Mouse (Mus musculus): ENCODE data around the gene Gpha2.

Gpha2 gene

GRCm38 (mm10) chr19:6226135-6226534 lies at the start of gene Gpha2:
Gene Gpha2 (plus strand): TSS chr19:6226380.
- DNase-seq = peak; percentile 7

GRCm38 (mm10) chr19:6178775-6179174 lies 47.4 kb upstream of the Gpha2 start:
- DNase-seq = no peak

GRCm38 (mm10) chr19:6181629-6182028 lies 44.6 kb upstream of the Gpha2 start:
- DNase-seq = no peak

GRCm38 (mm10) chr19:6182534-6182933 lies 43.6 kb upstream of the Gpha2 start:
- peak; percentile 81 for DNase-seq

GRCm38 (mm10) chr19:6184131-6184530 lies 42.0 kb upstream of the Gpha2 start, which contains the start of gene Majin:
Gene Majin (plus strand): TSS chr19:6184388.
- no peak for DNase-seq

- DNase-seq = no peak
These were observed 21.9 kb upstream of the Gpha2 start for GRCm38 (mm10) chr19:6204265-6204664.

GRCm38 (mm10) chr19:6206716-6207115 lies 19.5 kb upstream of the Gpha2 start:
- no peak for DNase-seq

- no peak for DNase-seq
These were observed 10.0 kb upstream of the Gpha2 start for GRCm38 (mm10) chr19:6216046-6216705.

GRCm38 (mm10) chr19:6218606-6219005 lies 7.6 kb upstream of the Gpha2 start:
- DNase-seq = no peak

GRCm38 (mm10) chr19:6226763-6227162 lies 583 bp downstream of the Gpha2 start:
- peak; percentile 25 for DNase-seq

- DNase-seq = peak; percentile 30
These were observed 1.7 kb downstream of the Gpha2 start for GRCm38 (mm10) chr19:6227864-6228263.

- peak; percentile 59 for DNase-seq
These were observed 4.2 kb downstream of the Gpha2 start for GRCm38 (mm10) chr19:6230411-6230810.

GRCm38 (mm10) chr19:6231036-6231435 lies 4.9 kb downstream of the Gpha2 start:
- DNase-seq = peak; percentile 34

- DNase-seq = peak; percentile 43
These were observed 7.5 kb downstream of the Gpha2 start for GRCm38 (mm10) chr19:6233647-6234046.

GRCm38 (mm10) chr19:6234337-6235083 lies 8.3 kb downstream of the Gpha2 start:
- peak; percentile 80 for DNase-seq

- DNase-seq = peak; percentile 95
These were observed 9.2 kb downstream of the Gpha2 start, which contains the start of gene Ppp2r5b for GRCm38 (mm10) chr19:6235084-6236052. Gene Ppp2r5b (minus strand): TSS chr19:6235872.

- DNase-seq = peak; percentile 96
These were observed 9.9 kb downstream of the Gpha2 start for GRCm38 (mm10) chr19:6236053-6236441.

- peak; percentile 75 for DNase-seq
These were observed 10.7 kb downstream of the Gpha2 start for GRCm38 (mm10) chr19:6236842-6237241.

GRCm38 (mm10) chr19:6238740-6239139 lies 12.6 kb downstream of the Gpha2 start:
- peak; percentile 30 for DNase-seq

GRCm38 (mm10) chr19:6240136-6240535 lies 14.0 kb downstream of the Gpha2 start:
- DNase-seq = peak; percentile 31

GRCm38 (mm10) chr19:6240725-6241124 lies 14.5 kb downstream of the Gpha2 start:
- peak; percentile 40 for DNase-seq

GRCm38 (mm10) chr19:6241274-6242107 lies 15.3 kb downstream of the Gpha2 start, which contains the start of gene Atg2a:
Gene Atg2a (plus strand): TSS chr19:6241668.
- peak; percentile 99 for DNase-seq
